Mouse (Mus musculus) heart, embryonic 14.5 days (tissue): ENCODE results near the gene Zcchc24. TPM values are rescaled to one million over a fixed set of nuclear protein-coding genes. Genes with fewer than 3 reads are reported as not detected.
A peak's percentile ranks its signal among the peaks of the same experiment; 100 is the strongest.

ENCODE experiments used
- ATAC-seq: fragments of 200-750 bp; cut with Nextera tagmentation; 2 replicates; pipeline ENCODE4 v1.8.0; 2017; ENCODE audit warnings: low read depth, moderate TSS enrichment; ENCODE audit not compliant: insufficient number of reproducible peaks, insufficient read depth, low FRiP score
- H3K27ac ChIP-seq, 2 experiments: fragments of 200-500 bp in 1 of 2; fragments of 300-500 bp in 1 of 2; sonication (generic) in 1 of 2; replicated peaks in 1 of 2; 2 replicates each; pipeline ENCODE4 v1.5.1; 2012 to 2014; ENCODE audit warnings: low read depth in 2 of 2, low read length in 2 of 2, control low read depth in 1 of 2, mild to moderate bottlenecking in 1 of 2, mixed read lengths in 1 of 2; ENCODE audit not compliant: control insufficient read depth in 1 of 2, insufficient read depth in 1 of 2
- H3K27me3 ChIP-seq: fragments of 300-500 bp; sonication (generic); 2 replicates; pipeline ENCODE4 v1.6.1; 2014; ENCODE audit warnings: mild to moderate bottlenecking, low read length, control low read depth; ENCODE audit not compliant: control insufficient read depth, insufficient read depth
- H3K36me3 ChIP-seq: fragments of 300-500 bp; sonication (generic); 2 replicates; pipeline ENCODE4 v1.6.1; 2014; ENCODE audit warnings: mild to moderate bottlenecking, control low read depth, low read length, mixed read lengths; ENCODE audit not compliant: control insufficient read depth, insufficient read depth
- H3K4me1 ChIP-seq, 2 experiments: fragments of 200-500 bp in 1 of 2; fragments of 300-500 bp in 1 of 2; sonication (generic) in 1 of 2; 2 replicates each; pipeline ENCODE4 v1.6.1; 2012 to 2014; ENCODE audit warnings: low read length in 2 of 2, control low read depth in 1 of 2, mixed read lengths in 1 of 2; ENCODE audit not compliant: control insufficient read depth in 2 of 2, insufficient read depth in 2 of 2
- H3K4me2 ChIP-seq: fragments of 300-500 bp; sonication (generic); 2 replicates; pipeline ENCODE4 v1.6.1; 2014; ENCODE audit warnings: mild to moderate bottlenecking, low read length
- H3K4me3 ChIP-seq, 2 experiments: fragments of 200-500 bp in 1 of 2; fragments of 300-500 bp in 1 of 2; sonication (generic) in 1 of 2; 2 replicates each; pipeline ENCODE4 v1.5.1; 2012 to 2014; ENCODE audit warnings: low read length in 2 of 2, mild to moderate bottlenecking in 2 of 2, control low read depth in 1 of 2, low read depth in 1 of 2, moderate library complexity in 1 of 2; ENCODE audit not compliant: control insufficient read depth in 1 of 2, insufficient read depth in 1 of 2
- H3K9ac ChIP-seq: fragments of 300-500 bp; sonication (generic); 2 replicates; pipeline ENCODE4 v1.6.1; 2014; ENCODE audit warnings: mild to moderate bottlenecking, low read length
- H3K9me3 ChIP-seq: fragments of 300-500 bp; sonication (generic); 2 replicates; pipeline ENCODE4 v1.6.1; 2016; ENCODE audit warnings: low read length, control low read depth; ENCODE audit not compliant: control insufficient read depth
- WGBS: fragments of 180-500 bp; shearing (Covaris S2); extraction: QIAGEN DNeasy Blood & Tissue Kit; methylation state at CpG from one replicate; pipeline ENCODE4 v1.1.7; 2014; 5-methylcytosine and 5-hydroxymethylcytosine counted together
- polyA plus RNA-seq: library from polyadenylated mRNA; unstranded; fragments of >200 nt; fragmentation: Nextera tagmentation; extraction: Ambion mirVana; gene quantifications from 2 replicates; pipeline ENCODE4 v1.2.1, GENCODE M21; 2014

Gene Zcchc24
- polyA plus RNA-seq, 1 experiment from 2014 or later, result 33.0 TPM

DNA sequence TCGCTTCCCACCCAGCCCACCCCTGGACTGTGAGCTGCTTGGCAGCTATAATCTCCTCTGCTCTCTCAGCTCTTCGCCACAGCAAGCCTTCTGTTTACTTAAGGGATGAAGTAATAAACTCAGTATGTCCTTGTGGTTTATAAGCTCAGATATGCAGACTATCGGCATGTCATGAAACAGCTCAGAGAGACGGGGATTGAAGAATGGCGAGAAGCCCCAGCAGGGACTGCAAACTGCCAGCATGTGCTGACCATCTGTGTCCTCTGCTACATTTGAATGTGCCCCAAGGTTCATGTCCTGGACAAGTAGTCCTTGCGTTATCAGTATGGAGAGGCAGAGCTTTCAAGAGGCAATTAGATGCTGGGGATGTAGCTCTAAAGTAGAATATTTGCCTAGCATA lies 7.5 kb upstream of the Zcchc24 start:
- H3K4me2 ChIP-seq, result no peak overlapping the region
- H3K9ac ChIP-seq, result no peak overlapping the region
- no peaks in the 10 kb centered on the region for H3K9me3 ChIP-seq
- H3K36me3 ChIP-seq, result no peaks in the 10 kb centered on the region
- no peak overlapping the region for H3K27ac ChIP-seq
- no peaks in the 10 kb centered on the region for H3K27me3 ChIP-seq
- no peak overlapping the region for H3K4me3 ChIP-seq
- ATAC-seq, result no peak
- 52% methylated on average over 6 of the region's 6 CpGs for WGBS
- H3K4me1 ChIP-seq, result peaks cover 26 to 29% of the 10 kb centered on the region in 2 experiments

- Histone ChIP-seq H3K27me3 (no peaks in the 10 kb centered on the region), H3K27ac (0 out of 4 replicates have a peak overlapping the region, but pooled peaks of 1 of the 2 experiments have one; percentile 24), H3K4me2 (peak overlapping the region; percentile 0; the same call in 1 of the 2 replicates), H3K4me1 (peaks cover 26 to 29% of the 10 kb centered on the region in 2 experiments), H3K4me3 (no peak overlapping the region), H3K9me3 (no peaks in the 10 kb centered on the region), H3K36me3 (no peaks in the 10 kb centered on the region), H3K9ac (no peak overlapping the region)
- no peak for ATAC-seq
- 15% methylated on average over 5 of the region's 5 CpGs for WGBS
Measured at GRCm38 (mm10) chr14:25774100-25774499, 5.3 kb upstream of the Zcchc24 start.

- Histone ChIP-seq H3K4me1 (peaks cover 26 to 29% of the 10 kb centered on the region in 2 experiments), H3K9me3 (no peaks in the 10 kb centered on the region), H3K9ac (no peak overlapping the region), H3K27ac (no peak overlapping the region), H3K36me3 (no peaks in the 10 kb centered on the region), H3K4me2 (no peak overlapping the region), H3K4me3 (no peak overlapping the region), H3K27me3 (no peaks in the 10 kb centered on the region)
- ATAC-seq, result no peak
- WGBS, result 48% methylated on average over 4 of the region's 4 CpGs
Measured at GRCm38 (mm10) chr14:25773039-25773438, 4.2 kb upstream of the Zcchc24 start.

DNA sequence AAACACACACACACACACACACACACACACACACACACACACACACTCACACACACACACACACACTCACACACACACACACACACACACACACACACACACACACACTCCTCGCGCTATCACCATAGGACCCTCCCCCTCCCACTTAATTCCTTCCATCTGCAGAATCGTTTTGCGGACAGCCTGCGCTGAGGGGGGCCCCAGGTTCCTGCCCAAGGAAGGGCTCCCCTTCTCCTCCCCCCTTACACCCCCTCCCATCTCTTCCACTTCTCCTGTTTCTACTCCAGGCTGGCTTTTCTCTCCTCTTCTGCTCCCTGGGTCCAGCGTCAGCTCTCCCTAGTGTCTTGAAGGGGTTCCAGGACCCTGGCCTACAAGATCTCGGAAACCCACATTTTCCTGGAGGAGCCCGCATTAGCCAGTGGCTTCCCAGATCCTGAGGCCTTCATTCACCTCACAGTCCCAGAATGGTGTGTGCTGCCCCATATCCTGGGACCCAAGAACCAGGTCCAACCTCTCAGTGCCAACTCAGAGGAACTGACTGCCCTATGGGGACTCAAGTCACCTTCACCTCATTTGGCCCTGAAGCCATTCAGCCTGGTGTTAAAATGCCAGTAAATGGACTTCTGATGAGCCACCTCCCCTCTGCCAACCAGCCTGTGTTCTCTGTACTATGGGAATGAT lies 927 bp upstream of the Zcchc24 start:
- Histone ChIP-seq H3K36me3 (0 out of 2 replicates have a peak, but pooled peaks cover 2% of the 10 kb centered on the region), H3K27ac (peak overlapping the region; percentile 38 to 92; a peak in 3 of 4 replicates), H3K9ac (no peak overlapping the region), H3K4me1 (peaks cover 43 to 52% of the 10 kb centered on the region in 2 experiments), H3K4me3 (no peak overlapping the region; a peak in 1 of 4 replicates), H3K9me3 (no peaks in the 10 kb centered on the region), H3K27me3 (no peaks in the 10 kb centered on the region), H3K4me2 (peak overlapping the region; percentile 93; the same call in 1 of the 2 replicates)
- 34% methylated on average over 8 of the region's 8 CpGs for WGBS
- no peak for ATAC-seq

DNA sequence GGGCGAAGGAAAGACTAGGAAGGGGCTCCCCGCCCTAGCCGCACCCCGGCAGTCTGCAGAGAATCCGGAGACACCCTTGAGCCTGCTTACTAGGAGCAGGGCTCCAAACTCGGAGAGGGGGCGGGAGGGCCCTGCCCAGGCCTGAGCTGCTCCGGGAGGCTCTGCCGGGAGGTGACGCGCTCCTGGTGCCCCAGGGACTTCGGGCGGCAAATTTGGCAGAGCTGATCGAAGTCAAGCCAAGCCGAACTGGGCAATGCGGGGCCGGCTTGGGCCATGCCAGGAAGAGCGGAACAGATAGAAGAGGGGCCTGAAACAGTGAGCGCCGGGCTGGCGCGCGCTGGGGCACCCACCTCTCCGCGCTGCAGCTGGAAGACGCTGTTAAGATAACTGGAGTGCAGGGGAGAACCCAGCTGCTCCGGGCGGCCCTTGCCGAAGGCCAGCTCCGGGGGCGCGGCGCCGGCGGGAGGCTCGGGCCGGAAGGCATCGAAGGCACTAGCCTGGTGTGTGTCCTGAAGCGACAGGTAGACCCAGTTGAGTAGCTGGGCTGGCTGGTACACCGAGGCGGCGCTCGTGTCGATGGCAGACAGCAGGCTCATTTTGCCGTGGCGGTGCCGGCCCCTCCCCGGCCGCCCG lies 462 bp downstream of the Zcchc24 start:
- peaks cover 29 to 40% of the 10 kb centered on the region in 2 experiments for H3K4me1 ChIP-seq
- 0 out of 2 replicates have a peak, but pooled peaks cover 7% of the 10 kb centered on the region for H3K36me3 ChIP-seq
- peak overlapping the region; percentile 82 to 92 for H3K27ac ChIP-seq
- peak overlapping the region; percentile 93 for H3K4me2 ChIP-seq
- H3K27me3 ChIP-seq, result no peaks in the 10 kb centered on the region
- no peaks in the 10 kb centered on the region for H3K9me3 ChIP-seq
- ATAC-seq, result peak; percentile 22
- H3K4me3 ChIP-seq, result peak overlapping the region; percentile 79
- under 1% methylated on average over 47 of the region's 50 CpGs for WGBS
- peak overlapping the region; percentile 93 for H3K9ac ChIP-seq

GRCm38 (mm10) chr14:25767725-25768203 lies 1.1 kb downstream of the Zcchc24 start:
- Histone ChIP-seq H3K9ac (peak overlapping the region; percentile 93), H3K27me3 (no peaks in the 10 kb centered on the region), H3K36me3 (0 out of 2 replicates have a peak, but pooled peaks cover 7% of the 10 kb centered on the region), H3K4me1 (peaks cover 25 to 36% of the 10 kb centered on the region in 2 experiments), H3K9me3 (no peaks in the 10 kb centered on the region), H3K4me2 (peak overlapping the region; percentile 93), H3K27ac (peak overlapping the region; percentile 82 to 92), H3K4me3 (peak overlapping the region; percentile 79)
- ATAC-seq, result no peak
- WGBS, result 7% methylated on average over 6 of the region's 6 CpGs

- H3K27me3 ChIP-seq, result no peaks in the 10 kb centered on the region
- H3K9me3 ChIP-seq, result no peaks in the 10 kb centered on the region
- H3K36me3 ChIP-seq, result 0 out of 2 replicates have a peak, but pooled peaks cover 7% of the 10 kb centered on the region
- H3K4me3 ChIP-seq, result peak overlapping the region; percentile 12 to 79
- H3K9ac ChIP-seq, result peak overlapping the region; percentile 93
- peaks cover 29 to 50% of the 10 kb centered on the region in 2 experiments for H3K4me1 ChIP-seq
- H3K27ac ChIP-seq, result no peak overlapping the region
- 42% methylated on average over 4 of the region's 4 CpGs for WGBS
- peak overlapping the region; percentile 93 for H3K4me2 ChIP-seq
- ATAC-seq, result no peak
Measured at GRCm38 (mm10) chr14:25766441-25766840, 2.4 kb downstream of the Zcchc24 start.
